In the genomic region with DNA sequence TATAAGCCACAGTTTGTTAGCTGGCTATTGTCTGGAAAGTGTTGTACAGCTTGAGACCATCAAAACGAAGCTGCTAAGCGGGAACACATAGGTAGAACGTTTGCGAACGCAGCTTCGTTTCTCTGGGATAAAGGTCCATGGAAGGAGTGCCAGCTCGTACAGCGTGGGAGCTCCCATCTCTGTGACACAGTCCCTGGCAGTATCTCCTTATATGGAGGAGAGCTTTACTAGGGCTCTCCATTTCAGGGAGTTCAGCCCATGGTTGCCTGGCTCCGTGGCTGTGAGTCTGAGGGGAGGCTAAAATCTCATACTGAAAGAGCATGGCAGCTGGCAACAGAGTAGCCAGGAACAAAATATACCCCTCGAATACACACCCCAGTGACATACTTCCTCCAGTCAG, we compare ENCODE assay signal across 22 mouse cellular contexts.
A peak's percentile ranks its signal among the peaks of the same experiment; 100 is the strongest.
DNase-seq lines count a peak whose midpoint lies in the region; ATAC-seq lines count a peak whose summit lies in the region.
"Had no signal": no experiment of that assay in that cellular context is flagged by ENCODE, and none has a peak within 500 bp of the region (broad histone marks: within the 10 kb centered on the region; RNA-seq: fewer than 3 reads in every experiment).

No protein-coding gene starts in this region.

- H3K27ac ChIP-seq in midbrain, embryonic 13.5 days: peak overlapping the region; percentile 70
- no peak overlapping the region for H3K27ac ChIP-seq in midbrain, embryonic 11.5 days (ENCODE audit: low read depth, low read length)
- H3K27ac ChIP-seq in hindbrain, embryonic 11.5 days (ENCODE audit: low read depth, low read length): peak overlapping the region; percentile 79
- peak overlapping the region; percentile 37 for H3K27ac ChIP-seq in limb, embryonic 10.5 days
- H3K27ac ChIP-seq: left cerebral cortex, adult 2 months; liver, embryonic 12.5 days had no signal

- no peak overlapping the region for H3K4me3 ChIP-seq in midbrain, embryonic 13.5 days (replicated peaks)
- H3K4me3 ChIP-seq in midbrain, embryonic 11.5 days (ENCODE audit: low read depth, low read length): no peak overlapping the region
- H3K4me3 ChIP-seq in hindbrain, embryonic 11.5 days (ENCODE audit: low read depth, low read length): no peak overlapping the region
- no peak overlapping the region for H3K4me3 ChIP-seq in limb, embryonic 10.5 days
- H3K4me3 ChIP-seq: left cerebral cortex, adult 2 months; liver, embryonic 12.5 days; myocyte had no signal

- H3K27me3 ChIP-seq in midbrain, embryonic 13.5 days: no peaks in the 10 kb centered on the region
- H3K27me3 ChIP-seq in midbrain, embryonic 11.5 days (ENCODE audit: control insufficient read depth, insufficient read depth, low read length): no peaks in the 10 kb centered on the region
- H3K27me3 ChIP-seq in hindbrain, embryonic 11.5 days (ENCODE audit: control insufficient read depth, insufficient read depth, low read length): no peaks in the 10 kb centered on the region
- H3K27me3 ChIP-seq in limb, embryonic 10.5 days (ENCODE audit: low read depth, poor library complexity, severe bottlenecking): no peaks in the 10 kb centered on the region
- H3K27me3 ChIP-seq: liver, embryonic 12.5 days had no signal

- intact Hi-C loops in left cerebral cortex, postnatal 14 days (cut with DNase I): no loop called here

- H3K9me3 ChIP-seq in midbrain, embryonic 13.5 days: no peaks in the 10 kb centered on the region
- no peaks in the 10 kb centered on the region for H3K9me3 ChIP-seq in midbrain, embryonic 11.5 days (ENCODE audit: control insufficient read depth, low read length)
- no peaks in the 10 kb centered on the region for H3K9me3 ChIP-seq in hindbrain, embryonic 11.5 days (ENCODE audit: control insufficient read depth, low read length)
- no peaks in the 10 kb centered on the region for H3K9me3 ChIP-seq in limb, embryonic 10.5 days (replicated peaks)
- H3K9me3 ChIP-seq: liver, embryonic 12.5 days; megakaryocyte, embryonic 14.5 days had no signal

- no peaks in the 10 kb centered on the region for H3K36me3 ChIP-seq in midbrain, embryonic 13.5 days
- no peaks in the 10 kb centered on the region for H3K36me3 ChIP-seq in midbrain, embryonic 11.5 days (ENCODE audit: control insufficient read depth, insufficient read depth, low read length)
- no peaks in the 10 kb centered on the region for H3K36me3 ChIP-seq in hindbrain, embryonic 11.5 days (ENCODE audit: control insufficient read depth, insufficient read depth, low read length)
- H3K36me3 ChIP-seq in limb, embryonic 10.5 days: no peaks in the 10 kb centered on the region
- H3K36me3 ChIP-seq: liver, embryonic 12.5 days had no signal

- ATAC-seq in frontal cortex, adult (ENCODE audit: low TSS enrichment): peak; percentile 84
- no peak for ATAC-seq in midbrain, embryonic 13.5 days
- ATAC-seq in midbrain, embryonic 11.5 days (ENCODE audit: low FRiP score): no peak
- ATAC-seq in hindbrain, embryonic 11.5 days (ENCODE audit: low FRiP score): no peak
- ATAC-seq: intestine, postnatal 0 days; liver, embryonic 12.5 days had no signal

- no peak for DNase-seq in frontal cortex, postnatal 10 days (ENCODE audit: low spot score in 2 of 2)
- no peak for DNase-seq in midbrain, embryonic 11.5 days (ENCODE audit: low spot score, missing footprints)
- no peak for DNase-seq in hindbrain, embryonic 11.5 days (ENCODE audit: low spot score)
- DNase-seq in limb, embryonic 10.5 days (ENCODE audit: low spot score): no peak
- DNase-seq in retina, embryonic 14.5 days (ENCODE audit: low spot score): no peak
- DNase-seq in left cerebral cortex, postnatal 14 days (ENCODE audit: low spot score in 2 of 2): no peak
- DNase-seq: B cell, adult 2 months; cerebellum, adult 2 months; cerebellum, postnatal 36 days; gastrocnemius, postnatal 10 days; heart, adult 11 months; heart, postnatal 36 days; kidney, postnatal 36 days; lung, adult 2 months; thymus, postnatal 25 days had no signal

- H3K4me2 ChIP-seq in midbrain, embryonic 13.5 days (replicated peaks): no peak overlapping the region
- H3K4me2 ChIP-seq in midbrain, embryonic 11.5 days: no peak overlapping the region
- no peak overlapping the region for H3K4me2 ChIP-seq in hindbrain, embryonic 11.5 days (replicated peaks; ENCODE audit: low read depth, low read length)
- H3K4me2 ChIP-seq: liver, embryonic 12.5 days had no signal

- 86% methylated on average over 10 of the region's 10 CpGs for WGBS in midbrain, embryonic 13.5 days
- WGBS in midbrain, embryonic 11.5 days: 86% methylated on average over 10 of the region's 10 CpGs
- WGBS in hindbrain, embryonic 11.5 days: 84% methylated on average over 10 of the region's 10 CpGs
- WGBS in limb, embryonic 10.5 days: 86% methylated on average over 10 of the region's 10 CpGs

- H3K4me1 ChIP-seq in midbrain, embryonic 13.5 days (replicated peaks): peaks cover 78% of the 10 kb centered on the region
- peaks cover 11% of the 10 kb centered on the region for H3K4me1 ChIP-seq in midbrain, embryonic 11.5 days (ENCODE audit: control insufficient read depth, insufficient read depth, low read length)
- 0 out of 2 replicates have a peak, but pooled peaks cover 2% of the 10 kb centered on the region for H3K4me1 ChIP-seq in hindbrain, embryonic 11.5 days (replicated peaks; ENCODE audit: control insufficient read depth, insufficient read depth, low read length)
- peaks cover 65% of the 10 kb centered on the region for H3K4me1 ChIP-seq in limb, embryonic 10.5 days
- H3K4me1 ChIP-seq: liver, embryonic 12.5 days; megakaryocyte, embryonic 14.5 days had no signal

- 0 out of 2 replicates have a peak overlapping the region, but pooled peaks have one; percentile 25 for H3K9ac ChIP-seq in midbrain, embryonic 13.5 days (replicated peaks)
- no peak overlapping the region for H3K9ac ChIP-seq in midbrain, embryonic 11.5 days (ENCODE audit: low read length)
- H3K9ac ChIP-seq in hindbrain, embryonic 11.5 days (ENCODE audit: low read depth, low read length): no peak overlapping the region
- H3K9ac ChIP-seq: liver, embryonic 12.5 days had no signal
